Mouse (Mus musculus) midbrain, embryonic 12.5 days (tissue): Measurements from ENCODE around the gene Ccnd2. TPM values are rescaled to one million over a fixed set of nuclear protein-coding genes. Genes with fewer than 3 reads are reported as not detected.

Experiments used
- ATAC-seq: fragments of 200-750 bp; cut with Nextera tagmentation; 2 replicates; pipeline ENCODE4 v1.8.0; 2017; ENCODE audit warnings: low read depth, moderate TSS enrichment, moderate library complexity; ENCODE audit not compliant: low FRiP score
- H3K27ac ChIP-seq: fragments of 300-500 bp; sonication (generic); replicated peaks from 2 replicates; pipeline ENCODE4 v1.5.1; 2016; ENCODE audit warnings: mild to moderate bottlenecking
- H3K27me3 ChIP-seq: fragments of 300-500 bp; sonication (generic); 2 replicates; pipeline ENCODE4 v1.6.1; 2016; ENCODE audit warnings: mild to moderate bottlenecking
- H3K36me3 ChIP-seq: fragments of 300-500 bp; sonication (generic); 2 replicates; pipeline ENCODE4 v1.6.1; 2016
- H3K4me1 ChIP-seq: fragments of 300-500 bp; sonication (generic); 2 replicates; pipeline ENCODE4 v1.6.1; 2016
- H3K4me2 ChIP-seq: fragments of 300-500 bp; sonication (generic); replicated peaks from 2 replicates; pipeline ENCODE4 v1.6.1; 2016; ENCODE audit warnings: mild to moderate bottlenecking, moderate library complexity
- H3K4me3 ChIP-seq: fragments of 300-500 bp; sonication (generic); 2 replicates; pipeline ENCODE4 v1.5.1; 2016; ENCODE audit warnings: mild to moderate bottlenecking
- H3K9ac ChIP-seq: fragments of 300-500 bp; sonication (generic); replicated peaks from 2 replicates; pipeline ENCODE4 v1.6.1; 2016; ENCODE audit warnings: mild to moderate bottlenecking, moderate library complexity
- H3K9me3 ChIP-seq: fragments of 300-500 bp; sonication (generic); 2 replicates; pipeline ENCODE4 v1.6.1; 2016; ENCODE audit warnings: mild to moderate bottlenecking
- WGBS: fragments of 180-500 bp; shearing (Covaris S2); methylation state at CpG from one replicate; pipeline ENCODE4 v1.1.7; 2016; 5-methylcytosine and 5-hydroxymethylcytosine counted together
- polyA plus RNA-seq: library from polyadenylated mRNA; unstranded; fragments of >200 nt; fragmentation: Nextera tagmentation; extraction: Ambion mirVana; gene quantifications from 2 replicates; pipeline ENCODE4 v1.2.1, GENCODE M21; 2016

The Ccnd2 gene
- polyA plus RNA-seq, 1 experiment from 2014 or later = 1,089 TPM

DNA sequence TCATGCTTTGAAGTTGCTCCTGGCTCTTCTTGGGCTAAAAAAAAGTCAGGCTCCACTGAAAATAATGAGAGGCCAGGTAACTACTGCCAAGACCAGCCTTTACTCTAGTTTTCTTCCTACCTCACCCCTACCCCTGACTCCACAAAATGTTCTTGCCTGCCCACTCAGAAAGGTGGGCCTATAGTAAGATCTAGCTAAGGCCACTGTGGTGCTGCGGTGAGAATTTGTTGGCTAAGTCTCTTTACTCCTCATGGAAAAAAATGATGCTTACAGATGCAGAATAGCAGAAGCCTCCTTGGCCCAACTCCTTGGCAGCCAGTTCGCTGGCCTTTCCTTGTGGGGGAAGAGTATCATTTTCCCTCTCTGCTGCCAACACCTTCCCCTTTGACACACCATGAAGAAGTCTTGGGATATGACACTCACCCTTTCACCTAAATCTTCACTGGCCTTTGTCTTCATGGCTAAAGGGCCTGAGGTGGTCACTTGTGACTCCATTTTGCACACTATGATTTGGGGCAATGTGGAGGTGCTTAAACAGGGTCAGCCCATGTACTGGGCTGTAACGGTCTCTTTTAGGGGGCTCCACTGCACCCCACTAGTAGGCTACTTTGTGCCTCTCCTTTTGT, 5.6 kb downstream of the Ccnd2 start:
- Histone ChIP-seq H3K9ac (no peak overlapping the region), H3K27ac (no peak overlapping the region), H3K4me1 (peaks cover 55% of the 10 kb centered on the region), H3K4me2 (no peak overlapping the region), H3K4me3 (no peak overlapping the region), H3K9me3 (no peaks in the 10 kb centered on the region), H3K36me3 (peaks cover 24% of the 10 kb centered on the region), H3K27me3 (0 out of 2 replicates have a peak, but pooled peaks cover 3% of the 10 kb centered on the region)
- WGBS = 88% methylated on average over 3 of the region's 3 CpGs
- ATAC-seq = no peak

DNA sequence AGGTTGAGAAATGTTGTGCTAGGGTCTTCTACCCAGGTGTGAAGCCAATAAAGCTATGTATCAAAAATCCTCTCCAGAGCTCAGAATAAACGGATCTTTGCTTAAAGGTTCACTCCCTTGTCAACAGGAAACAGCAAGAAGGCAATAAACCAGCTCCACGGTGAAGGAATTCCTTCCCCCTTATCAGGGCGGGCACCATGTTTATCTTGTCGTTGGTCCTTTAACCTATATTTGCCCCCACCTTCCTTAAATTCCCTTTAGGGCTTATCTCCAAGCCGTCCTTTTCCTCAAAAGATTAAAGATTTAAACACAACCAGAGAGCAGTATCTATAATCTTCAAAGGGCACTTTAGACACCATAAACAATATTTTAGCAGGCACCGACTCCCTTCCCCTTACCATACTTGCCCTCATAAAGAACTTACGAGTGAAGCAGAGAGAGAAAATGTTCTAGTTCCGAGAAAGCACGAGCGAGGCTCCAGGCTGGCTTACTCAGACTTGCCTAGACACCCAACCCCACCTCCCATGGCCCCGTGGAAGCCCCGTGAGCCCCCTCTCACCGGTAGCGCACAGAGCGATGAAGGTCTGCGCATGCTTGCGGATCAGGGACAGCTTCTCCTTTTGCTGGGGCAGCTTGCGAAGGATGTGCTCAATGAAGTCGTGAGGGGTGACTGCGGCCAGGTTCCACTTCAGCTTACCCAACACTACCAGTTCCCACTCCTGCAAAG, 6.4 kb downstream of the Ccnd2 start:
- H3K4me3 ChIP-seq = no peak overlapping the region
- H3K4me2 ChIP-seq = no peak overlapping the region
- H3K9me3 ChIP-seq = no peaks in the 10 kb centered on the region
- 0 out of 2 replicates have a peak, but pooled peaks cover 3% of the 10 kb centered on the region for H3K27me3 ChIP-seq
- peaks cover 30% of the 10 kb centered on the region for H3K36me3 ChIP-seq
- ATAC-seq = no peak
- H3K4me1 ChIP-seq = peaks cover 50% of the 10 kb centered on the region
- 0 out of 2 replicates have a peak overlapping the region, but pooled peaks have one; percentile 24 for H3K9ac ChIP-seq
- no peak overlapping the region for H3K27ac ChIP-seq
- 80% methylated on average over 20 of the region's 20 CpGs for WGBS

DNA sequence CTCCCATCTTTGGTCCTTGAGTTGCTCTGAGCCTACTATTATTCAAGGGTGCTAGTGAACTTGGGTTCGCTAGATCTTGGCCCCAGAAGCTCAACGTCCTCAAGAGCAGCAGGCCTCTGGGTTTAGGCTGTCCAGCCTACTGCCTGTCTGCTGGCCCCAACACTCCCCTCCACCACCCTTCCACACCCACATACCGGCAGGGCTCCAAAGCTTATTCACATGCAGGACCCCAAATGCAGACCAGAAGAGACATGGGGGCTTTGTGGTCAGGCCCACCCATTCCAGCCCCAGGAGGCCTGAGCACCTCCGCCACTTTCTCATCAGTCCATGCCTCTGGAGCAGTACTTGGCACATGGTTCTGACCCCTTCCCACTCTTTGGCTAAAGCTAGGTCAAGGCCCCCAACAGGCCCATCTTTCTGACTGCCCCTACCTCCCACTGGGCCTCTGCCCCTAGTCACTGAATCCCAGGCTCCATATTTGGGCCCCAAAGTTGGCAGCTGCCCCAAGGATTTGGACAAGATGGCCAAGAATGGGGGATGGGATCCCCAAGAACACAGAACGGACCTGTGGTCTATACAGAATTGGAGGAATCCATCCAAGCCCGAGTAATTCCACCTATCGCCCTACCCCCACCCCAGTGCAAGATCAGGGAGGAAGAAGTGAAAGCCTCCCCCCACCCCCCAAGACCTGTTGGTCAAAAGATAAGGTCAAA, 8.3 kb downstream of the Ccnd2 start:
- H3K27ac ChIP-seq = peak overlapping the region; percentile 12; the same call in 1 of the 2 replicates
- peaks cover 49% of the 10 kb centered on the region for H3K36me3 ChIP-seq
- no peak overlapping the region for H3K4me2 ChIP-seq
- H3K4me1 ChIP-seq = peaks cover 48% of the 10 kb centered on the region
- no peaks in the 10 kb centered on the region for H3K27me3 ChIP-seq
- WGBS = 93% methylated on average over 7 of the region's 7 CpGs
- no peaks in the 10 kb centered on the region for H3K9me3 ChIP-seq
- H3K9ac ChIP-seq = 0 out of 2 replicates have a peak overlapping the region, but pooled peaks have one; percentile 2
- no peak for ATAC-seq
- no peak overlapping the region for H3K4me3 ChIP-seq

DNA sequence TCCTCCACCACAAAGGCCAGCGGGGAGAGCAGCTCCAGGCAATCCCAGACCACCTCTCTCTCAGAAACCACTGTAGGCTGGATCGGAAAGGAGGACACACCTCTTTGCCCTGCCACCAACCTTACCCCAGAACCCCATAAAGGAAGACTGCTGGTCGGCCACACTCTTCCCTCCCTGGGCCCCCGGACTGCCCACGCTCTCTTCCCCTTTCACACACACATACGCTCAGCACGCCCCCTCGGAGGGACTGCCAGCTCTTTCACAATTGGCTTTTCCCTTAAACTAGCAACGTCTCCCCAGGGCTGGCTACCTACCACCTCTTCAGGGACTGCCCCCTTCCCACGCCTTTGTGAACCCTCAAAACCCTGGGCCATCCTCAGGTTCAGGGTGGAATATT, 8.9 kb downstream of the Ccnd2 start:
- H3K36me3 ChIP-seq = peaks cover 55% of the 10 kb centered on the region

DNA sequence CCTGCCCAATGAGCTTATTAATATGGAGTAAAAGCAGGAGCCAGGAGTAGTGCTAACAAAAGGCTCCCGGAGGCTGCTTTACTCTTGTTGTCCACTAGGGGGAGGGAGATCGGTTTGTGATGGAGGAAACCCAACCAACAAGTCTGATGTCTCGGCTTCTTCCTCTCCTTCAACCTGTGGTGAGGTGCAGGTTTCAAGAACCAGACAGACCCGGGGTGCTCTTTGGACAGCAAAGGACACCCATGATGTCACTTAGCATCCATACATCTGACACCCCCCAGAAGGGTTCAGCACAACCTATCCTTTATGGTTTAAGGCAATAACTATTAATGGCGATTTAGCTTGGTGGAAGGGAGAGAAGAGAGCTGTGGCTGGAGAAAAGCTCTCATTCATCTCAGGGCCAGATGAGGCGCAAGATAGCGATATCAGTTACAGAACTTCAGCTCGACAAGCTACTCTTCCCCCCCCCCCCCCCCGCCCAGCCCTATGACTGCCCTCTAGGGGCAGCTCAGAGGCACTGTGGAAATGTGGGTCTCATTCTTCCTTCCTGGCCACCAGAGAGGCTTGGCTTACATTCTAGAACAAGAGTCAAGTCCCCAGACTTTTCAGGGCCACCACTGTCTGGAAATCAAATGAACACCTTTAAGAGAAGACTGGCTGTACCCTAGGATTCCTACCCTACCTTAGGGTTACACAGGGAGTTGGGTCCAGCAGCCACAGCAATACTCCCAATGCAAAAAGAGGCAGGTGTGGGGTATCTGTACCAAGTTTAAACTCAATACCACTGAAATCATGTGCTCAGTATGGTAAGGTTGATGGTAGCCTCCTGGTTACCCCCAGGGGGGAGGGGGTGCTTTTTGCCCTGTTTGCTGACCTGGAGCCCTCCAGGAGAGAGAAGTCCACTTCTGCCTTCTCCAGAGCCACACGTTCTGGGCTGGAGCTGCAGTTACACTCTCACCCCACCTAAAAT, 9.6 kb downstream of the Ccnd2 start:
- Histone ChIP-seq H3K9ac (no peak overlapping the region), H3K4me1 (peaks cover 36% of the 10 kb centered on the region), H3K36me3 (peaks cover 62% of the 10 kb centered on the region), H3K4me3 (no peak overlapping the region), H3K27me3 (no peaks in the 10 kb centered on the region), H3K4me2 (0 out of 2 replicates have a peak overlapping the region, but pooled peaks have one; percentile 10), H3K9me3 (no peaks in the 10 kb centered on the region), H3K27ac (no peak overlapping the region; the same call in 1 of the 2 replicates)
- peak; percentile 50; the same call in 1 of the 2 replicates for ATAC-seq
- WGBS = 22% methylated on average over 8 of the region's 10 CpGs

More for the DNA sequence above, 8.9 kb downstream of the Ccnd2 start:
- Histone ChIP-seq H3K9me3 (no peaks in the 10 kb centered on the region), H3K4me2 (no peak overlapping the region), H3K4me3 (no peak overlapping the region), H3K27ac (no peak overlapping the region; the same call in 1 of the 2 replicates), H3K27me3 (no peaks in the 10 kb centered on the region), H3K4me1 (peaks cover 42% of the 10 kb centered on the region), H3K9ac (0 out of 2 replicates have a peak overlapping the region, but pooled peaks have one; percentile 2)
- 77% methylated on average over 10 of the region's 10 CpGs for WGBS
- no peak for ATAC-seq

DNA sequence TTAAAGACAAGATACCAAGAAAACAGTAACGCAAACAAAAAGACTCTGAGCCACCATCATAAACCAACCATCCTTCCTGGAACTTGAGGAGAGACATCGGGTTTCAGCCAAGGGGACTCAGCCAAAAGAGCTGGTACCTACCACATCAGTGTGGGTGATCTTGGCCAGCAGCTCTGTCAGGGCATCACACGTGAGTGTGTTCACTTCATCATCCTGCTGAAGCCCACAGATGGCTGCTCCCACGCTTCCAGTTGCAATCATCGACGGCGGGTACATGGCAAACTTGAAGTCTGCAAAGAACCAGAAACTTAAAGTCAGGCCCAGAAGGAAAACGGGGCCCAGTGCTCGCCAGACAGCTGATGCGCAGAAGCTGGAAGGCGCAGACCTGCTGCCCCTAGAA, 13.0 kb downstream of the Ccnd2 start:
- Histone ChIP-seq H3K27me3 (no peaks in the 10 kb centered on the region), H3K27ac (no peak overlapping the region), H3K4me2 (no peak overlapping the region), H3K4me1 (peaks cover 24% of the 10 kb centered on the region), H3K9ac (no peak overlapping the region), H3K36me3 (peaks cover 69% of the 10 kb centered on the region), H3K9me3 (no peaks in the 10 kb centered on the region), H3K4me3 (no peak overlapping the region)
- ATAC-seq = no peak
- 94% methylated on average over 11 of the region's 11 CpGs for WGBS

DNA sequence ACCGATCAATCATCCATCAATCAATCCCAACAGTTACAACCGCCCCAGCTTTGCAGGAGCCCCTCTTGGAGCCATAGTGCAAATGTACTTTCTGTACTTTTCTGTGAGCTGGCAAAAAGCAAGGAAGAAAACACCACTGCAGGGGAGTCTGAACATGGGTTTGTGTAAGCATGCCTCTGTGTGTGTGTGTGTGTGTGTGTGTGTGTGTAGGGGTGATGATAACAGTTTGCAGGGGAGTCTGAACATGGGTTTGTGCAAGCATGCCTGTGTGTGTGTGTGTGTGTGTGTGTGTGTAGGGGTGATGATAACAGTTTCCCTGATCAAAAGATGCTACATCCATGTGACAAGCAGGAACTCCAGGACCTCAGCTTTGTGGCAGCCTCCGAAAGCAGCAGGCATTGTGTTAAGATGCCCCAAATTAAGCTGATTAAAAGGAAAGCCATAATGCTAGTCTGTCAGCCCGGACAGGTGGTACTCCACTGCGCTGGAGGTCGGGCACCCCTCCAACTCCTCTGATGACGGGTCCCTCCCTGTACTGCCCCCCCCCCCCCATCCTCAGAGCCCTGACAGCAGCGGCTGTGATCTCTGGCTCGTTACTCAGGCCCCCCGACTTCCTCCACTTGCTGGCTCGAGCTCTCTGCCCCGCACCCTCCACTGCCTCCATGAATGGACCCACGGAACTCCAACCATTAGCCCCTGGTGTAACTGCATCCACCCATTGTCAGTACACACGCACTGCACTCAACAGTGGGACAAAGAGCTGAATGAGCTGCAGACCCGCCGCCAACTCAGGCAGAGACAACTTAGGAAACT, 18.4 kb downstream of the Ccnd2 start:
- peaks cover 40% of the 10 kb centered on the region for H3K4me1 ChIP-seq
- no peaks in the 10 kb centered on the region for H3K9me3 ChIP-seq
- WGBS = 33% methylated on average over 16 of the region's 16 CpGs
- peaks cover 80% of the 10 kb centered on the region for H3K36me3 ChIP-seq
- peak overlapping the region; percentile 70 for H3K27ac ChIP-seq
- H3K4me3 ChIP-seq = no peak overlapping the region
- H3K4me2 ChIP-seq = peak overlapping the region; percentile 26
- no peak overlapping the region for H3K9ac ChIP-seq
- ATAC-seq = peak; percentile 82
- H3K27me3 ChIP-seq = no peaks in the 10 kb centered on the region

DNA sequence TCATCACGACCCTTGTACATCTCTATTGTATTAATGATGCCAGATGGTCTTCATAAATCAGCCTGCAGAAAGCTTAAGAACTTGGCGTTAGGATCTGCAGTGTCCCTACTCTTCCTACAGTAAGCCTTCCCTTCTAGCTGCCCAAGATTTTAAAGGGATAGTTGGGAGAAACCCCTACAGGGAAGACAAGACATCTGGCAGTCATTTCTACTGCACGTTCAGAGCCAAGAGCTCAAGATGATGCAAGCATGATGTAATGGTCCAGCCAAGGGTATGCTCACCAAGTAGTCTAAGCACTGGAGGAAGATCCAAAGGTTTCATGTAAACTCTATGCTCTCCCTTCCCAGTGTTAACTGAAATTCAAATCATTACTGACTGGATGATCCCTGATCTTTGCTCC, 19.3 kb downstream of the Ccnd2 start:
- Histone ChIP-seq H3K27me3 (no peaks in the 10 kb centered on the region), H3K9me3 (no peaks in the 10 kb centered on the region), H3K4me1 (peaks cover 40% of the 10 kb centered on the region), H3K9ac (no peak overlapping the region), H3K4me3 (no peak overlapping the region), H3K27ac (no peak overlapping the region), H3K36me3 (peaks cover 76% of the 10 kb centered on the region), H3K4me2 (no peak overlapping the region)
- ATAC-seq = no peak
- WGBS = 80% methylated on average over 3 of the region's 3 CpGs

DNA sequence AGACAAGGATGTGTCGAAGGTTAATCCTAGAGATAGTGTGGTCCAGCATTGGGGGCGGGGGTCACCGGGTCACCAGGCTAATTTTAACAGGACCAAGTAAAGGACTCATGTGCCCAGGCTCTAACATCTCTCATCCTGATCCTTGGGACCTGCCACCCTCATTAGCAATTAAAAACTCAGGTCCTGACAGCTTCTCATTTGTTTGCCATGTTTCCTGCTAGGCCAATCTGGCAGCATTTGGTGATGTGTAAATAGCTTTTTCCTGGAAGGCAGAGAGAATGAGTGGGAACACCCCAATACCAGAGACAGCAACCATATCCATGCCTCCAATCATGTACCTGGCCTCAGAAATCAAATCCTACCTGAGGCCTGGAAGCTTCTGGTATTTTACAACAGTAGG, 20.0 kb downstream of the Ccnd2 start:
- ATAC-seq = no peak
- 76% methylated on average over 3 of the region's 3 CpGs for WGBS
- peaks cover 76% of the 10 kb centered on the region for H3K36me3 ChIP-seq
- no peak overlapping the region for H3K9ac ChIP-seq
- H3K4me3 ChIP-seq = no peak overlapping the region
- H3K4me2 ChIP-seq = no peak overlapping the region
- H3K27ac ChIP-seq = no peak overlapping the region
- H3K27me3 ChIP-seq = no peaks in the 10 kb centered on the region
- H3K9me3 ChIP-seq = no peaks in the 10 kb centered on the region
- H3K4me1 ChIP-seq = peaks cover 40% of the 10 kb centered on the region

DNA sequence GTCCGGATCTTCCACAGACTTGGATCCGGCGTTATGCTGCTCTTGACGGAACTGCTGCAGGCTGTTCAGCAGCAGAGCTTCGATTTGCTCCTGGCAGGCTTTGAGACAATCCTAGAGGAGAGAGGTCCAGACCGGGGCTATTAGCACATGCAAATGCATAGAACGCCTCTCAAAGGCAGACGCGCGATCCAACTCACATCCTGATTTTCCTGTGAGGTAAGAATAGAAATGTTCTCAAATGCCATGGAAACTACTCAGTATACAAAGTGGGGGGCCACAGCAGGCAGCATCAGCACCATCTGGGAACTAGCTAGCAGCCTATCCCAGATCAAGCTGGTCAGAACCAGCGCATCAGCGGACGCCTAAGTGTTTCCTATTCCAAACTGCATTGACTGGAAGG, 21.6 kb downstream of the Ccnd2 start:
- H3K27me3 ChIP-seq = no peaks in the 10 kb centered on the region
- peaks cover 35% of the 10 kb centered on the region for H3K4me1 ChIP-seq
- 0 out of 2 replicates have a peak overlapping the region, but pooled peaks have one; percentile 25 for H3K27ac ChIP-seq
- no peak for ATAC-seq
- no peak overlapping the region for H3K9ac ChIP-seq
- H3K36me3 ChIP-seq = peaks cover 71% of the 10 kb centered on the region
- no peaks in the 10 kb centered on the region for H3K9me3 ChIP-seq
- H3K4me3 ChIP-seq = no peak overlapping the region
- WGBS = 64% methylated on average over 13 of the region's 13 CpGs
- no peak overlapping the region for H3K4me2 ChIP-seq
